Mouse (Mus musculus): ENCODE data around the gene Nptx1.

Gene Nptx1

DNA sequence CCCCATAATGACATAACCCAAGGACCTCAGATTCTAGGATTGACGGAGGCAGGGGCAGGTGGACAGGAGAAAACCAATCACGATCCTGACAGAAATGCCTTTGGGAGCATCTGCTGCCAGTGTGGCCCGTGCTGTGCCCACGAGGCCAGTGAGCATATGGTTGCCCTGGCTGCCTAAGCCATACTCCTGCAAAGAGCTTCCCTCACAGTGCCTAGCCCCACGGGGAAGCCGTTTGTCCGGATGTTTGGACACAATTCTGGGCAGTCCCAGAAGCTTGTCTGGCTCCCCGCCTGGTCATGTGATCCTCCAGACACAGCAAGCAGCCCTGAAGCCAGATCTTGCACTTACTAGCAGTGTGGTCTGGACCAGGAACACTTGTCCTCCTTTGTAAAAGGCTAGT lies 24.8 kb downstream of the Nptx1 start:
- no peak for DNase-seq (ENCODE audit: low read depth, low spot score)

DNA sequence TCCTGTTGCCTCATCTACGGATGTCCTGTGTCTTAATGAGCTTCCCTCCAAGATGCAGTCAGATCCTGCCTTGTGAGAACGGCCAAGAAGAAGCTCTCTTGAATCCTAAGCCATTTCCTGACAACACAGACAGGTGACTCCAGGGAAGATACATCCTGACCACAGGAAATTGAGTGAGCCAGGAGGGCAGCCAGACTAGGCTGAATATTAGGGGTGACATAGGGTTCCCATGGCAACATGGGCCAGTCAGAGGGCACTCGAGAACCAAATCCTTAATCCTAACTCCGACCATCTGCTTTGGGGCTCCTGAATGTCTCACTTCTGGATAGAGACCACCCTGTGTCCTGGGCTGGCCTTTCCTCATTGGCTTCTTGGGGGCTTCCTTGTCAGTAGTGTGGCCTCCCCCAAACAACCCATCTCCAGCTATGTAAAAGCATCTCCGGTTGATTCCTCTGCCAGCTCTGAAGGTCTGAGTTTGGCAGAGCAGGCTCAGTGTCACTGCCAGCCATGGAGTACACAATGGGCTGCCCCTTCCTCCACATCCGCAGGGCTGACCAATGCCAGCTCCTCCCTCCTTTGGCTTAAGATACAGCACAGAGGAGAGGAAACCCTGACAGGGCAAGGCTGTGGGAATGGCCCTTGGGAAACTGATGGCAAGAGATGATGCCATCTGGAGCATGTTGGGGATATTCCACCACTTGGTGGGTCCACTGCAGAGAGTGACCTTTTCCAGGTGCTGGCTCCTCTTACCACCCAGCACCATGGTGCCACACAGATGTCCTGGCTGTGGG lies 25.4 kb downstream of the Nptx1 start:
- DNase-seq (ENCODE audit: low read depth, low spot score): no peak

DNA sequence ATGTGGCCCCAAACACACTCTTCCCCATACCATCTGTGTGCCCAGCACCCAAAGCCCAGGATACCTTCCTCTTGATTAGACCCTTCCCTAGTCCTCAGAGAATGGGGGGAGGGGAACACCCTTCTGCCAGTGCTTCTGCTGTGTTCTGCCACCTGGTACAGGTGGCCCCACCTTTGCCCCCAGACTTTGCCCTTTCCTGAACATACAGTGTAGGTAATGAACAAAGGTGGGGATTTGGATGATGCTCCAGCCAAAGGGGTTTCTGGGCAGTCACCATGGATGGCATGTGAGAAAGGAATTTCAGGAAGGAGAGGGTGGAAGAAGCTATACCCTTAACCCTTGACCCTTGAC lies 26.9 kb downstream of the Nptx1 start:
- no peak for DNase-seq (ENCODE audit: low read depth, low spot score)

DNA sequence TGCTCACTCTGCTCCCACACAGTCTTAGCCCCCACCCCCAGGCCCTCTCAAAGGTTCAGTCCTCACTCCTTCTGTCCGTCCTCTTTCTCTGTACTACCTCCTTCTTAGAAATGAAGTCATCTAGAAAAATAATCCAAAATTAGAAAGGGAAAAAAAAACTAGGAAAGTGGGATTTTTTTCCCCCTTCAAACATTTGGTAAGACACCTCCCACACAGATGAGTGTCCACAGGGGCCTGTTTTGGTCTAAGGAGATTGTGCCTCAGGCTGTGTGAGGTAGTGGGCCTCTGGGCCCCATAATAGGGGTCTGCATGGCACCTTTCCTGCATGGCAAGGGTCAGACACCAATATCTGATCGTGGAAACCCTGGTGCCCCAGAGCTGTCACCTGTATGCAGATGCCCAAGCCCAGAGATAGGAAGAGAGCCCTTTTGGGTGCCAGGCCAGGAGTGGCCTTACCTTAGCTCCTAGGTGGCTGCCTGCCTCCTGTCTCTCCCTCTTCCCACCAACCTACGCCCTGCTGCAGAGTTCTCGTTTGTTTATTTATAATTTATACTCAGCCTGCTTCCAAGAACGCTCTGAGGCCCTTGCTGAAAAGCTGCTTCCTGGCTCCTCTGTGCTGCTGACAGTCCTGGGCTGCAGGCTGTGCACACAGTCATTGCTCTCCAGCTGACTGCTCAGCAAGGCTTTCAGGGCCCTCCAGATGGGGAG lies 27.4 kb downstream of the Nptx1 start:
- no peak for DNase-seq (ENCODE audit: low read depth, low spot score)

DNA sequence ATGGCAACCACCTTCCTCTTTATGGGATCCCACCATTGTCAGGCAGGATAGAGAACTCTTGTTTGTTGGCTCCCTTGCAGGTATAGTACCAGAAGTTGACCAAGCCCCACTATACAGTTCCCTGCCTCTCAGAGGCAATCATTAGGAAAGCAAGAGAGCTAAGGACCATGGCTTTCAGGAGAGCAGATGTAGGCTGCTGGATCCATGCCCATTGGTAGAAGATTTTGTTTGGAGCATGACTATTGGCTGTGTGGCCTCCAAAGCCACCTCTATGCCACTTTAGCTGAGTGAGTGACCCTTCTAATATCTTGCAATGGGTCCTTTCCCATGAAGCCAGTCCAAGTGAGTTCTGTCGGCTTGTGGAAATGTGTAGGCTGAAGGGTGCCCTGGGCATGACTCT lies 28.2 kb downstream of the Nptx1 start:
- no peak for DNase-seq (ENCODE audit: low read depth, low spot score)

DNA sequence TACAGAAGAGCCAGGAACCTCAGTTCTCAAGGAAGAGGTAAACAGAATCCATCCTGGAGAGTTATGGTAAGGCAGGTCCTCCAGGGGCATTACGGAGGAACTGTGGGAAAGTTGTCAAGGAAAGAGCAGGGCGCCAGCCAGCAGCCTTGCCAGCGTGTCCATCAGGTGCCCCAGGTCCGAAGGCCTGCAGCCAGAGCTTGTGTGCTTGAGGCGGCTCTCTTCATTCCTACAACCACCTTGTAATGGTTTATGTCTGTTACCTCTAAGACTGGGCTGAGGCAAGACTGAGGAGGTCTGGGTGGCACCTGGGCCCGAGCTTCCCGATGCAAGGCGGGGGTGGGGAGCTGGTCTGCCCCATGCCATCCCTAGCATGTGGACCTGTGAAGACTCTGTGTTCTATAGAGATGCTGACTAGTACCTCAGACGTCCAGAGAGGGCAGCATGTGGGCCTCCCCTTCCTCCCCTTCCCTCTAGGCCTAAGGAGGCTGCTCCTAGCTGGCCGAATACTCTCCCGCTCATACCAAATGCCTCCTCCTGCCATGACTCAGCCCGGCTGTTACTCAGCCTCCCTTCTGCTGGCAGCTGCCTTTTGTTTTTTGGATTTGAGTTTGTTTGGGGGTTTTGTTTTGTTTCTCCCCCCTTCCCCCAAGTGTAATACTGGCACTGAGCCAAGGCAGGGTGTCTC lies 30.7 kb downstream of the Nptx1 start:
- peak; percentile 39 for DNase-seq (ENCODE audit: low read depth, low spot score)

DNA sequence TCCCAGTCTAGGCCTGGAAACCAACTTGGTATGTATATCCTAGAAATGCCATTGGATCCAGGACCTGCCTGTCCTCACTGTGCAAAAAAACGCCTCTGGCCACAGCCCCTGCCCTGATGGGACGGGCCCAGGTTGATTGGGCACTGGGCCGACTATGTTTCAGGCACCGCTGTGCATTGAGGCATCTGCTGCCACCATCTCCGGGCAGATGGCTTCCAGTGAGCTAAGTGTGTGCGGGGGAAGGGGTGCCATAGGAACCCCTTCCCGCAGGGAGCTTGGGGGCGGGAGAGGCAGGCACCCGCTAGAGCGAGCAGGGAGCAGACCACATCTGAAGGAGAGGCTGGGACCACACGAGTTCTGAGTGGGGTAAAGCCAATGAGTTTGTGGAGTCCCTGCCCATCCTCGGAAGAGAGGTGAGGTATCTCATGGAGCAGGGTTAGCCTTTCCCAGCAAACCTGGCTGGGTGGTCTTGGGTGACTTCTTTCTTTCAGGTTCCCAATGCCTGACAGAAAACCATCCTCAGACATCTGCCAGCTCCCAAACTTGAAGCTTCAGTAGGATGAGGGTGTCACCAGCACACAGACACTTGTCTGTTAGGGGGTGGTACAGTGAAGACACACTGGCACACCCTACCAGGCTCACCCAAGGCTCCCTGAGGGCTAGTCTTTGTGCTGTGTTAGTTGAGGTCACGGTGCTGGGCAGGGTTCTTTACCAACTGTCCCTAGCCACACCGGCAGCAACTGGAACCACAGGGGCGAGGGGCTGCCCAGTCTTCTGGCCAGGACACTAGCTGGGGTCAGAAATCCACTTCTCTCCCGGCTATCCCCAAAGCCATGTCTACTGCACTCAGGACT lies 31.5 kb downstream of the Nptx1 start:
- no peak for DNase-seq (ENCODE audit: low read depth, low spot score)

DNA sequence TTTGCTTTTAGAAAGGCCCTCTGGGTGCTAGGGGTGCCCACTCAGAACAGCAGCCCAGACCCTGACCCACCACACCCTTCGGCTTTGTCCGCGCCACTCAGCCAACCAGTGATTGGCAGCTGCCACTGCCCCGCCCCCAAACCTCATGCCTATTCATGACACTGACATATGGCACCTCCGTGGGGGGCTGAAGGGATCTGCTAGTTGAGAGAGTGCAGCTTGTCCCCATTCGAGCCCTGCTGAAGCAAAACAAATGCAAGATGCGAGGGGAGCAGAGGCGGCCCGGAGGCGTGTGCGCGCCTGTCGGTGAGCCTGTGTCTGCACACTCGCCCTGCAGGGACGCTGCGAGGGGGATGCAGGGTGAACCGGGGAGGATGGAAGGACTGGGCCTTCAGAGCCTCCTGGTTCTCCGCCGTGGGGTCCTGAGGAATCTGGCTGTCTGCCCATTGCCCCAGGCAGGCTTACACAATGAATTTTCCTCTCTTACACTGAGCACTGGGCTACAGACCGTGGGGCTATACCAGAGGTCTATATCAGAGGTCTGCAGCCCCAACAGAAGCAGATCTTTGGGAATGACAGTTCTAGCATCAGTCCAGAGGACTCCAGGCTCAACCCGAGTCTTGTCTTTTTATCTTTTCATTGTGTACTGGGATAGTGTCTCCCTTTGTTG lies 32.5 kb downstream of the Nptx1 start:
- DNase-seq (ENCODE audit: low read depth, low spot score): peak; percentile 70

DNA sequence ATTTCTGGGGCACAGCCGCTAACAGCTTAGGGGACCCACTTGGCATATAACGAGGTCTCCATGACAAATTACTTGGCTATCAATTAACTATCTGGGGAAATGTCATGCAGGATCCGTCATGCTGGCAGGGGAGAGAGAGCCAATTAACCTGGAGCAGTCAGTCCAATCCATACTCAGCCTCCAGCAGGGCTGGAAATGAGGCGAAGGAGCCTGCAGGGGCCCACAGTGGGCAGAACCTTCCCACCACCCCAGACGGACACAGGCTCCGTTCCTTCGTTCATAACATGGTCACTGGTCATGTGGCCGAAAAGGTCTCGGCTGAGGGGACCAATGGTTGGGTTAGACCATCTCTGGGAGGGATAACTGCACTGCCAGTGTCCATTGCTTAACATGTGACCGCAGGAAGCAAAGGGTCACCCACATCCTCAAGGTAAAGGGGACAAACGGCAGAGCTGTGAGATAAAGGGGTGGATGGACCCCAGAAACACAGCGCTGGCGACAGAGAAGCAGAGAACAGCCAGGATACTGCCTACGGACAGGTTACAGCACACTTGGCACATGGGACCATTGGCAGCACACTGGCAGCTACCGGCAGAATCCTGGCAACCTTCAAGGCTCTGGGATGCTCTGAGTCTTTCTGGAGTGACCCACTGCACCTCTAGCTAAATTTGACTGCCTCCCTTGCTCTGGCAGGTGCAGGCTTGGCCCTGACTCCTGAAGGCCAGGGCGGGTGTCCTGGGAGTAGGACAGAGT lies 33.3 kb downstream of the Nptx1 start:
- DNase-seq (ENCODE audit: low read depth, low spot score): no peak

DNA sequence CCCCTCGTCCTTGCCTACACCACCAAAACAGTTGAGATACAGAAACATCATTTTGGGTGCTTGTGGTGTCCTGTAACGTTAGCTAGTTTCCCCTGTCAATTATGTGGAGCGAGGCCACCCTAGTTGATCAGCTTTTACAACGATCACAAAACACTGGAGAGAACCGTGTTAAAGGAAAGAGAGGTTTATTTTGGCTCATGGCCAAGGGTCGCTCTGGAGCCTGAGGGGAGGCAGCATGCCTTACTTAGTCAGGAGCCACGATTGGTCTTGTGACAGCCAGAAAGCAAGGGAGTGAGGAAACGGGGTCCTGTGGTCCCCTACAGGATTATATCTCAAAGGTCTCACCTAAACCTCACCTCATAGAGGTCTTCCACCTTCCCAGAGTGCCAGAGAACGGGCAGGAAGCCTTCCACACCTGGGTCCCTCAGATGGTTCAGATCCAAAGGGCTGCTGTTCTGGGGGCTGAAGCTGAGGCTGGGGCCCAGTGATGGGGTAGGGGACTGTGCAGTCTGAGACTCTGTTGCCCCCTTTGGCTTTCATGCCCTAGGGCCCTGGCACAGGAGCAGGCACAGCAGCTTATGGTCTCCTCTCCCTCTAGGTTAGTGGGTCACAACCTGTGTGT lies 34.4 kb downstream of the Nptx1 start:
- no peak for DNase-seq (ENCODE audit: low read depth, low spot score)

DNA sequence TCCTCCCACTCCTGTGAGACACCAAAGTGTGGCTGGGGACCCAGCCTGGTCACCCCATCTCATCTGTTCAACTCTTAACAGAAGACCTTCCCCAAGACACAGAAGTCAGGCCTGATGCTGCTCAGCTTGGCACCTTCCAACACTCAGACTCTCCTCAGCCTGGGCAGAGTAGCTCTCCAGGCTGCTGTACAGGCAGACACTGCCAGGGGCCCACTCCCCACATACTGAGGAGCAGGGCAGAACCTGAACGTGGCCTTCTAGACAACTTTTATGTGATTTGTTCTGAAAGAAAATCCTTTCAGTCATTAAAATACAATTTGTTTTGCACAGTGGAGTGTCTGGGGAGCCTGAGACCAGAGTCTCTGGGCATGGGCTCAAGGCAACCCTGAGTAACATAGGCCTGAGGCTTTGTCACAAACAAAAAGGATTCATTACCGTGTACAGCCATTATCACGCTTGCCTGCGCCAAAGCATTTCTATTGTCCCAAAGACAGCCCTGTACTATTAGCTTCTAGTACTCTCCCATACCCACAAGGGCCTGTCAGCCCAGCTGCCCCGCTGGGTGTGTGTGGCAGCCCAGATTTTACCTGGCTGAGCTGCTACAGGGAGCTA lies 38.3 kb downstream of the Nptx1 start:
- DNase-seq (ENCODE audit: low read depth, low spot score): no peak

DNA sequence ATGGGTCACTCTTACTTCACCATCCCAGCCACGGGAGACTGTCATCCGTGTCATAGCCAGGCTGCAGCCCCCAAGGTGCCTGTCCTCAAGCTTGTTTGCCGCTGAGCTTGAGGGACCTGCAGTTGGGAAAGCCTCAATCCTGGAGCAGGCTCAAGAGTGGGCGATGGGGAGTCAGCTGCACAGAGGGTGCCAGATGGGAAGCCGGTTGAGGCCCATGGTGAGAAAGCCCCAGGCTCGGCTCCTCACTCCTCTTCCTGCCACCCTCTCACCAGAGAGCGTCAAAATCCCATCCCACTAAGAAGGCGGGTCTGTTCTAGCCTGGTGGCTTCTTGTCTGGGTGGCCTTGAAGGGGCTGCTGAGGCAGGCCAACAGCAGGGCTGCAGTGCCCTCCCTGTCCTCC lies 39.8 kb downstream of the Nptx1 start:
- no peak for DNase-seq (ENCODE audit: low read depth, low spot score)

DNA sequence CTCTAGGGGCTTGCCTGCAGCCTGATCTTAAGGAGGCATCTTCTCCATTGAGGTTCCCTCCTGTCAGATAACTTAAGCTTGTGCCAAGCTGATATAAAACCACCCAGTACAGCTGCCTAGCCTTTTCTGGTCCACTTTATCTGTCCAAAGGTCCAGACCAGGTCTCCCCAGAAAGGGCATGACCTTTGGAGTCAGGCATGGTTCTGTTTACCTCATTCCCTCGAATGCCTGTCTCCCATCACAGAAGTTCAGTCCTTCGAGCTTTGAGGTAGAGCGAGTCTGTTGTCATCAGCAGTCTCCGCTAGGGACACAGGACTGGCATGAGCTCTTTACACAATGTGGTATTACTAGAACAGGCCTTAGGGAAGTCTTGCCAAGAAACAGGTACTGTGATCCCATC lies 41.2 kb downstream of the Nptx1 start:
- no peak for DNase-seq (ENCODE audit: low read depth, low spot score)

DNA sequence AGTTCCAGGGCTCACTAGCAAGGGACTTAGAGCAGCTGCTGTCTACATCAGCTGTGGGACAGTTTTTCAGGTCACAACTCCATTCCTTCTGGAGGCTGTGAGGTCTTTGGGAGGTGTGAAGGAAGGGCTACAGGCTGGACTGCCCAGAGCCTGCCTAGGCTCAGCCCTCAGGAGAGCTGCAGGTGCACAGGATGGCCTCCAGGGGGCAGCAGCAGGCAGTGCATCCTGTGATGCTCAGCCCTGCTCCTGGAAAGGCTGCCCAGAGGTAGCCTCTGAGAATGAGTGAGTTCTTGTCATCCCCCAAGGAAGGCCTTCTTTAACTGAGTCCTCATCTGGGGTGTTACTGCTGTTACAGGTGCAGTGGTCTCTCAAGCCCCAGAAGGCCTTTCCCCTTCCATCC lies 43.9 kb downstream of the Nptx1 start:
- DNase-seq (ENCODE audit: low read depth, low spot score): peak; percentile 49

DNA sequence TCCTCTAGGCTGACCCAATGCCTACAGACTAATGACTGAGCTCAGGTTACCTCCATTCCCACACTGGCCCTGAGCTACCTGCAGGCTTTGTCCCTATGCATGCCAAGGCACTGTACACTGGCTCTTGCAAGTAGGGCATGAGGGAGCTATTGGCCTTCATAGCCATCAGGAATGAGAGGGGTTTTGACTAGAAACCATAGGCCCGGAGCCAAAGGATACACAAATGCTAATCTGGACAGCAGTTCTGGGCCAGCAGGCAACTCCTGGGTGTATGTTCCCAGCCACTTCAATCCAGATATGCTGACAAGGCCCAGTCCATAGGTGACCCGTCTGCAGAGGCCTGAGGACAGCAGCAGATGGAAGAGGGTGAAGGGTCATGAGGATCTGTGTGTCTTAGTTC lies 47.5 kb downstream of the Nptx1 start:
- DNase-seq (ENCODE audit: low read depth, low spot score): no peak

DNA sequence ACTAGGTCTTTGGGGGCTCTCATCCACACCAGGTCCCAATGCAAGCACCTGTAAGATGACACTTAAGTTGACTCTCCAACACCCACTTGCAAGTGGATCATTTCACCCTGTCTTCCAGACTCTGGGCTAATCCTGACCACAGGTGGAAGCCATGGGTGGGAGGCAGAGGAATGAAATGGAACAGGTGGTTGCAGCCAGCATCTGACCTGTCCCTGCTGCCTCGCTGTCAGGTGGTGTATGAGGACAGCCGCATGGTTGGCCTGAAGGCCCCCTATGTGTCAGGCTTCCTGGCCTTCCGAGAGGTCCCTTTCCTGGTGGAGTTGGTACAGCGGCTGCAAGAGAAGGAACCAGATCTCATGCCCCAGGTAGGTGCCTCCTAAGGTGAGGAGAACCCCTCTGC lies 48.3 kb downstream of the Nptx1 start:
- no peak for DNase-seq (ENCODE audit: low read depth, low spot score)

DNA sequence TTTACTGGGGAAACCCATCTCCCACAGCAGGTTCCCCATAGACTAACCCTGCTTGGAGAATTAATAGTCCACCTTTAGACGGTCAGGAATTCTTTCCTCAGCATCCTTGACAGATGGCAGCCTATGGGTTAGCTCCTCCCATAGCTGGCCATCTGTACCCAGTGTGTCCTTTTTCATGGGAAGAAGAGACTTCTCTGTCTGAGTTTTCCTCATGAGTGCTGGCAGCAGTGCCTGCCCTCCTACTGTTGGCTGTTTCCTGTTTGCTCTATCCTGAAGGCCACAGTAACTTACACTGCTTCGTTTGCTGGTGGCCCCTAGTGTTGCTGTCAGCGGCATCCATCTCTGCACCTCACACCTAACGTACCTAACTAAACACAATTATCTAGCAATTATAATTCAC lies 50.1 kb downstream of the Nptx1 start:
- no peak for DNase-seq (ENCODE audit: low read depth, low spot score)

DNA sequence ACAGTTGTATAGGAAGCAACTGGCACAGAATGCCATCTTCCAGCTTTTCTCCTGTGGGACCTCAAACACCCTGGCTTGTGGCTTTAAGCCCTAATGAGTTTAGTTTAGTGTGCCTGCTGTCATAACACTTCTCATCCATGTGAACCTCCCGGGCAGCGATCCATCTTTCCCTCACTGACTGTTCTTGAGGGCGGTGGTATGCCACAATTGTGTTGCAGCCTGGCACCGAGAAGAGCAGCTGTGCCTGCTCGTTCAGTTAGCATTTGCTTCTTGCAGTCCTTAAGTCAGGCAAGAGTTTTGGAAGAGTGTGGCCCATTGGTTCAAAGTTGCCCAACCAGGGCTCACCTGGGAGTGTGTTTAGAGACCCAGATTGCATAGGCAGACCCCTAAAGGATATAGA lies 51.4 kb downstream of the Nptx1 start:
- no peak for DNase-seq (ENCODE audit: low read depth, low spot score)

DNA sequence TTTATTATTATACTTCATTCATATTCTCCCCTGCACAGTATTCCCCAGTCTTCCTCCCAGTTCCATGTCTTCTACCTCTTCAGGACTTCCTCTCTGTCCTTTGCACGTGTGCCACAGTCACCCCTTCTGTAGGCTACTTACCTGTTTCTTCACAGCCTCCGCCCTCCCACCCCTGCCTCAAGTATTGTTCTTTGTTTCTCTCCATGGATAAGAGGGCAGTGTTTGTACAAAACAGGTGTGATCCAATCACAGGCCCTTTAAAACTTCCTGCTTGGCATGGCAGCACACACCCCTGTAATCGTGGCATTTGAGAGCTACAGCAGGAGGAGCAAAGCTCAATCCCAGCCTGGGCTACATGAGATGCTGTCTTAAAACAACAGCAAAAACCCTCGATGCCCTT lies 54.0 kb downstream of the Nptx1 start:
- DNase-seq (ENCODE audit: low read depth, low spot score): no peak

DNA sequence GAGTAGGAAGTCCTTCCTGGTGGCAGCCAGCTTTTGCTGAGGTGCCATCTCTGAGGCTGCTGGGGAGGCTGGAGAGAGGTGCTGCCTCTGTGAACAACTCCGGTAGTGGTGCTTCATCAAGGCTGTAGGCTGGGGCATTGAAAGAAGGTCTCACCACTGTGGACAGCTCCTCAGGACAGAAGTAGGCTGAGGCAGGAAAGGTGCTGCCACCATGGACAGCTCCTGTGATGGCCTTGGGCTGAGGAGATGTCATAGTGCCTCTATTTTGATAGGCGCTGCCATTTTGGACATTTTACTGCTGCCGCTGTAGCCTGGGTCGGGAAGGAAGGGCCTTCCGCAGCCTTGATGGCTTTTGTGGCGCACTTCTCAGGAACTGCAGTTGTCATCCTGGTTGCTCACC lies 54.7 kb downstream of the Nptx1 start:
- peak; percentile 85 for DNase-seq (ENCODE audit: low read depth, low spot score)

Measured in ES-CJ7 (cell line).